Mouse (Mus musculus): Measurements from ENCODE around the gene Bmpr1b. TPM values are rescaled to one million over a fixed set of nuclear protein-coding genes. Genes with fewer than 3 reads are reported as not detected.

The Bmpr1b gene
- total and polyA plus RNA-seq, 3 experiments, result 0.04 TPM; not detected in 1

DNA sequence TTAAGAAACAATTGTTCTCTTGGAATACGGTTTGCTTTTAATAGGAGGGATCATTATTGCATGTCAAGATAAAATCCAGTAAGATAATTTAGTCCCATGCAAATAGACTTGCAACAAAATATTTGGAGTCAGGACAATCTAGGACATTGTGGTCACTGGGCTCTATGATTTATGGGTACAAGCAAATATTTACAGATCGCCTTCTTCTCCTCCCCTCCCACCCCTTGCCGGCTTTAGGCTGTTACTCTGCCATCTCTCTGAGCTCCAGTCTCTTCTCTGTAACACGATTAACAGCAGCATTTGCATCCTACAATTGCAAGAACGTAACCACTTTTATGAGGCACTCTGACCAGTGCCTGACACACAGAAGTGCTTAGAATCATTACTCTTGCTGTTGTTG is 104.1 kb downstream of the Bmpr1b start:
- dilution Hi-C loops (cut with MboI; ENCODE audit: extremely low pct_ligation_motif_present, extremely low pct_unique_long_range_greater_than_20kb, low sequenced_read_pairs) (no loop called here), in situ Hi-C loops (cut with MboI; ENCODE audit: low pct_ligation_motif_present, low pct_unique_long_range_greater_than_20kb, low sequenced_read_pairs) (no loop called here)
- TF ChIP-seq RAD21 (IDR thresholded peaks at IDR 0.05; ENCODE audit: low read depth, low read length), result no peak
- Histone ChIP-seq H3K79me2 (replicated peaks; ENCODE audit: control insufficient read depth, extremely low read depth, insufficient read depth, poor library complexity, severe bottlenecking) (no peaks in the 10 kb centered on the region; the same call in 1 of the 2 replicates), H3K27ac (ENCODE audit: insufficient read depth, low read depth) (no peak overlapping the region), H3K4me2 (ENCODE audit: insufficient read depth, low read depth, poor library complexity, severe bottlenecking) (no peak overlapping the region), H3K9ac (ENCODE audit: insufficient read depth, low read depth) (no peak overlapping the region), H3K36me3 (replicated peaks in 1 of 2; ENCODE audit: control insufficient read depth in 1 of 2, insufficient read depth in 1 of 2, low read length in 1 of 2) (no peaks in the 10 kb centered on the region), H3K9me3 (replicated peaks; ENCODE audit: low read length) (no peaks in the 10 kb centered on the region), H3K4me1 (ENCODE audit: control insufficient read depth in 1 of 2, insufficient read depth in 2 of 2) (peaks cover 6 to 15% of the 10 kb centered on the region in 2 experiments), H3K4me3 (replicated peaks in 1 of 3; ENCODE audit: low read depth in 2 of 3, low read length in 2 of 3, poor library complexity in 1 of 3) (no peak overlapping the region), H3K27me3 (replicated peaks) (no peaks in the 10 kb centered on the region)
- no peak for DNase-seq (ENCODE audit: extremely low read depth)

DNA sequence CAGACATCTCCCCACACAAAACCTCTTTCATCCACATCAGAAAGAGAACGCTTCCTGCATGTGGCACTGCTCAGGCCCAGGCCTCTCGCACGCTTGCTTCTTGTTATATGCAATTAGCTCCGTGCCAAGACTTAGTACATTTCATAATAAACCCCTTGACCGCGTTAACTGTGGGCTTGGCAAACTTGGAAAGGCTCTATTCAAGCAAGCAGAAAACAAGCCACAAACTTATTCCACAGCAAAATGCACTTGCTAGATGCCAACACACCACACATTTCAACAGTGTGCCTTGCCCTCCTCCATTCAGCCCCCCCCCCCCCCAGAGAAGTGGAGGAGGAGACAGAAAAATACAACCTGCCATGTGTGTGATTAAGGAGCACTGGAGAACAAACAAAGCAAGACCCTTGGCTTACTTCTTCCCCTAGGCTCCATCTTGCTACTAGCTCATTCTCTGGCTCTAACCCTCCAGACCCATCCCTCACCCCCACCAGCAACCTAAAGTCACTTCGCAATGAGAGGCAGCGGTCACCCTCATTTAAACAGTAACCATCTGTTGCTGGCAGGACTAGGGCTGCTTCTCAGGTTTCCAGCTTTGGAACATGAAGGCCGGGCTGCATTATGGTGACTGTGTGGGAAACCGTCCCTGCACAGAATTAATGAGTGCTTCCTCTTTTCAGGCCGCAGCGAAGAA is 105.5 kb downstream of the Bmpr1b start:
- H3K27ac ChIP-seq (ENCODE audit: insufficient read depth, low read depth), result no peak overlapping the region
- no peaks in the 10 kb centered on the region for H3K27me3 ChIP-seq (replicated peaks)
- TF ChIP-seq USF1 (IDR thresholded peaks at IDR 0.05; ENCODE audit: low read depth, low read length), result no peak
- TF ChIP-seq JUN (IDR thresholded peaks at IDR 0.05; ENCODE audit: insufficient read depth, low read depth, low read length), result no peak
- no peak for TF ChIP-seq CTCF (conservative IDR thresholded peaks at IDR 0.05 in 1 of 2, IDR thresholded peaks at IDR 0.05 in 1 of 2; ENCODE audit: low read depth in 2 of 2, low read length in 2 of 2)
- TF ChIP-seq USF2 (conservative IDR thresholded peaks at IDR 0.05; ENCODE audit: low read depth, low read length), result no peak
- TF ChIP-seq E2F4 (IDR thresholded peaks at IDR 0.05; ENCODE audit: insufficient replicate concordance, low read depth, low read length), result no peak
- TF ChIP-seq MYC (IDR thresholded peaks at IDR 0.05; ENCODE audit: low read depth, low read length), result no peak
- TF ChIP-seq JUND (conservative IDR thresholded peaks at IDR 0.05; ENCODE audit: low read depth, low read length), result no peak
- TF ChIP-seq ZKSCAN1 (IDR thresholded peaks at IDR 0.05; ENCODE audit: borderline replicate concordance, low read depth, low read length), result no peak
- TF ChIP-seq SMC3 (IDR thresholded peaks at IDR 0.05; ENCODE audit: low read depth, low read length), result no peak
- TF ChIP-seq MEF2A (IDR thresholded peaks at IDR 0.05; ENCODE audit: borderline replicate concordance, low read depth, low read length), result no peak
- TF ChIP-seq SIN3A (IDR thresholded peaks at IDR 0.05; ENCODE audit: low read length), result no peak
- TF ChIP-seq POLR2AphosphoS2 (IDR thresholded peaks at IDR 0.05; ENCODE audit: low read depth, low read length), result no peak
- TF ChIP-seq ELF1 (IDR thresholded peaks at IDR 0.05; ENCODE audit: low read depth, low read length), result no peak
- TF ChIP-seq MAZ (IDR thresholded peaks at IDR 0.05; ENCODE audit: low read depth, low read length), result no peak
- TF ChIP-seq MXI1 (IDR thresholded peaks at IDR 0.05; ENCODE audit: low read depth, low read length), result no peak
- H3K9ac ChIP-seq (ENCODE audit: insufficient read depth, low read depth), result no peak overlapping the region
- in situ Hi-C loops (cut with MboI; ENCODE audit: low pct_ligation_motif_present, low pct_unique_long_range_greater_than_20kb, low sequenced_read_pairs), result no loop called here
- no peaks in the 10 kb centered on the region for H3K9me3 ChIP-seq (replicated peaks; ENCODE audit: low read length)
- DNase-seq (ENCODE audit: extremely low read depth), result no peak
- no peaks in the 10 kb centered on the region for H3K36me3 ChIP-seq (replicated peaks in 1 of 2; ENCODE audit: control insufficient read depth in 1 of 2, insufficient read depth in 1 of 2, low read length in 1 of 2)
- no peaks in the 10 kb centered on the region; the same call in 1 of the 2 replicates for H3K79me2 ChIP-seq (replicated peaks; ENCODE audit: control insufficient read depth, extremely low read depth, insufficient read depth, poor library complexity, severe bottlenecking)
- H3K4me1 ChIP-seq (ENCODE audit: control insufficient read depth in 1 of 2, insufficient read depth in 2 of 2), result peaks cover 6 to 15% of the 10 kb centered on the region in 2 experiments
- no peak overlapping the region for H3K4me2 ChIP-seq (ENCODE audit: insufficient read depth, low read depth, poor library complexity, severe bottlenecking)
- H3K4me3 ChIP-seq (replicated peaks in 1 of 3; ENCODE audit: low read depth in 2 of 3, low read length in 2 of 3, poor library complexity in 1 of 3), result no peak overlapping the region
- dilution Hi-C loops (cut with MboI; ENCODE audit: extremely low pct_ligation_motif_present, extremely low pct_unique_long_range_greater_than_20kb, low sequenced_read_pairs), result no loop called here

All from CH12.LX (cell line).